Mouse (Mus musculus) liver, embryonic 14.5 days (tissue): Measurements from ENCODE around the gene Sall2.

Experiments used
- CTCF ChIP-seq: IDR thresholded peaks from 2 replicates; pipeline ENCODE4 v1.5.1; 2016; ENCODE audit warnings: antibody characterized with exemption, low read depth, control low read depth
- EP300 ChIP-seq: IDR thresholded peaks from 2 replicates; pipeline ENCODE4 v1.6.1; 2016; ENCODE audit warnings: antibody characterized with exemption, low read depth

DNA sequence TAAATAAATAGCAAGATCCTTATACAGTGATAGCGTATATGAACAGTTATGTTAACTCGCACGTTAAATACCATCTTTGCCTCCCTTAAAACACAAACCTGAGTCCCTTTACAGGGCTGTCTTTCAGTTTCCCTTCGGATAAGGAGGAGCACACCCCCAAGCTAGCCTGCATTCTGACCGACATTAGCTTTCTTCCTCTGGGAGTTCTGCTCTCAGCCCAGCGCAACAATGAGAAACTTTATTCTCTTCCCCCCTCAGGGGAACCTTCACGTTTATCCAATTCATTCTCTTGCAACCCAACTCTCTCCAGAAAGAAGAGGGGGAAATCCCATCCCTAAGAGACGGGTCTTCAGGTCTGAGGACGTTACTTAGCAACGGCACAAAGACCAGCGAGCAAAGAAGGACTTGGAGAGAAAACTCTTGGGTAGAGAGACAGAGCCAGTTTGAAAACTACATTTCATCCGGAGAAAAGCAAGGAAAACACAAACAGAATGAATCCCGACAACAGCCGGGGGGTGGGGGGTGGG, 1.1 kb downstream of the Sall2 start:
- TF ChIP-seq CTCF = no peak
- no peak for TF ChIP-seq EP300
